Mouse (Mus musculus): ENCODE measurements around the gene Gcn1l1. TPM values are rescaled to one million over a fixed set of nuclear protein-coding genes. Genes with fewer than 3 reads are reported as not detected.

Gene Gcn1l1
- polyA plus RNA-seq (2012): 44.7 and 58.8 TPM in 2 replicates

GRCm38 (mm10) chr5:115564737-115565393, at the start of gene Gcn1l1:
TSS of gene Gcn1l1 (plus strand) at chr5:115565254.

GRCm38 (mm10) chr5:115559237-115560101, 5.6 kb upstream of the Gcn1l1 start, which contains the start of gene Rplp0:
TSS of gene Rplp0 (plus strand) at chr5:115559467.

GRCm38 (mm10) chr5:115631505-115632357, 66.7 kb downstream of the Gcn1l1 start, which contains the start of gene Rab35:
TSS of gene Rab35 (plus strand) at chr5:115631908.

Other genes with a start within 250 kb of the Gcn1l1 start
- 74.0 and 79.8 TPM in 2 replicates for gene Srsf9, start 238.1 kb upstream of the Gcn1l1 start, polyA plus RNA-seq (2012)
- gene Gatc, start 224.1 kb upstream of the Gcn1l1 start, polyA plus RNA-seq (2012): 11.6 and 11.8 TPM in 2 replicates
- gene Triap1, start 224.0 kb upstream of the Gcn1l1 start, polyA plus RNA-seq (2012): 4.6 and 6.1 TPM in 2 replicates
- gene Cox6a1, start 216.3 kb upstream of the Gcn1l1 start, polyA plus RNA-seq (2012): 1,870 and 2,088 TPM in 2 replicates
- gene Msi1, start 135.7 kb upstream of the Gcn1l1 start, polyA plus RNA-seq (2012): not detected in 2 replicates
- gene Pla2g1b, start 99.0 kb upstream of the Gcn1l1 start, polyA plus RNA-seq (2012): not detected in 2 replicates
- 6.3 and 8.1 TPM in 2 replicates for gene Sirt4, start 80.5 kb upstream of the Gcn1l1 start, polyA plus RNA-seq (2012)
- gene Pxn, start 58.6 kb upstream of the Gcn1l1 start, polyA plus RNA-seq (2012): 230 and 240 TPM in 2 replicates
- 2,995 and 3,136 TPM in 2 replicates for gene Rplp0, start 5.8 kb upstream of the Gcn1l1 start, polyA plus RNA-seq (2012)
- gene Rab35, start 66.7 kb downstream of the Gcn1l1 start, polyA plus RNA-seq (2012): 44.4 and 49.8 TPM in 2 replicates
- gene Bicdl1, start 166.4 kb downstream of the Gcn1l1 start, polyA plus RNA-seq (2012): 4.7 and 7.9 TPM in 2 replicates